Mouse (Mus musculus) ES-CJ7 (cell line): ENCODE data around the gene Gm9758.
"Not testable (repeated sequence)": the region's sequence is repeated elsewhere in the genome, so short reads cannot be mapped to it uniquely, and the experiment has no call there.

Experiments
- DNase-seq: peaks from one replicate; pipeline ENCODE4 v3.0.0; 2011; ENCODE audit warnings: low read depth, low spot score

The Gm9758 gene

GRCm38 (mm10) chr5:14914799-14915198 is at the start of gene Gm9758:
Gene Gm9758, minus strand, starts transcription at chr5:14914899.
- not testable (repeated sequence) for DNase-seq

- DNase-seq = peak; percentile 51
These were observed 49.1 kb upstream of the Gm9758 start for GRCm38 (mm10) chr5:14963821-14964220.

GRCm38 (mm10) chr5:14961502-14961901 is 46.8 kb upstream of the Gm9758 start:
- DNase-seq = not testable (repeated sequence)

- not testable (repeated sequence) for DNase-seq
These were observed 41.4 kb upstream of the Gm9758 start for GRCm38 (mm10) chr5:14955928-14956706.

- not testable (repeated sequence) for DNase-seq
These were observed 38.9 kb upstream of the Gm9758 start for GRCm38 (mm10) chr5:14953587-14953986.

- DNase-seq = not testable (repeated sequence)
These were observed 38.0 kb upstream of the Gm9758 start for GRCm38 (mm10) chr5:14952749-14953148.

- DNase-seq = not testable (repeated sequence)
These were observed 37.1 kb upstream of the Gm9758 start for GRCm38 (mm10) chr5:14951822-14952221.

- not testable (repeated sequence) for DNase-seq
These were observed 32.9 kb upstream of the Gm9758 start for GRCm38 (mm10) chr5:14947482-14948198.

GRCm38 (mm10) chr5:14945524-14945923 is 30.8 kb upstream of the Gm9758 start:
- not testable (repeated sequence) for DNase-seq

GRCm38 (mm10) chr5:14941043-14941442 is 26.3 kb upstream of the Gm9758 start:
- DNase-seq = not testable (repeated sequence)

- not testable (repeated sequence) for DNase-seq
These were observed 23.6 kb upstream of the Gm9758 start, which contains the start of gene Speer4e for GRCm38 (mm10) chr5:14938329-14938728. Gene Speer4e, minus strand, starts transcription at chr5:14938429.

- DNase-seq = not testable (repeated sequence)
These were observed 19.0 kb upstream of the Gm9758 start for GRCm38 (mm10) chr5:14933721-14934120.

- not testable (repeated sequence) for DNase-seq
These were observed 12.3 kb upstream of the Gm9758 start for GRCm38 (mm10) chr5:14927047-14927446.

- not testable (repeated sequence) for DNase-seq
These were observed 338 bp downstream of the Gm9758 start for GRCm38 (mm10) chr5:14914361-14914760.

- DNase-seq = not testable (repeated sequence)
These were observed 11.2 kb downstream of the Gm9758 start for GRCm38 (mm10) chr5:14903539-14903938.

- DNase-seq = no peak
These were observed 22.5 kb downstream of the Gm9758 start for GRCm38 (mm10) chr5:14892242-14892641.

- DNase-seq = not testable (repeated sequence)
These were observed 29.4 kb downstream of the Gm9758 start for GRCm38 (mm10) chr5:14885291-14885690.
